Mouse (Mus musculus) spleen, embryonic (tissue): Measurements from ENCODE around the gene Cacna1d.

Source experiments
- CTCF ChIA-PET: fragments of 350-600 bp; sonication (Branson Sonifier 250); formaldehyde crosslinking; loops from one replicate; lab custom pipeline; 2022; lab: Charles Lee

Gene Cacna1d

GRCm38 (mm10) chr14:30491342-30491741, at the start of gene Cacna1d:
Gene Cacna1d, minus strand, starts transcription at chr14:30491455.
- CTCF ChIA-PET = no interaction called here

- CTCF ChIA-PET = no interaction called here
Observed at GRCm38 (mm10) chr14:30533780-30534450, 42.7 kb upstream of the Cacna1d start.

GRCm38 (mm10) chr14:30531896-30532295, 40.6 kb upstream of the Cacna1d start:
- CTCF ChIA-PET = no interaction called here

GRCm38 (mm10) chr14:30531431-30531830, 40.2 kb upstream of the Cacna1d start:
- CTCF ChIA-PET = no interaction called here

GRCm38 (mm10) chr14:30530726-30531269, 39.5 kb upstream of the Cacna1d start:
- CTCF ChIA-PET = no interaction called here

GRCm38 (mm10) chr14:30529454-30529853, 38.2 kb upstream of the Cacna1d start:
- CTCF ChIA-PET = interaction anchor here (0.6 kb wide), 1 partner anchor 123 kb away, joined by 3 read pairs; no protein-coding TSS in a partner anchor

- CTCF ChIA-PET = no interaction called here
Observed at GRCm38 (mm10) chr14:30528961-30529360, 37.7 kb upstream of the Cacna1d start.

GRCm38 (mm10) chr14:30528392-30528791, 37.1 kb upstream of the Cacna1d start:
- CTCF ChIA-PET = no interaction called here

- CTCF ChIA-PET = no interaction called here
Observed at GRCm38 (mm10) chr14:30523356-30523755, 32.1 kb upstream of the Cacna1d start.

- CTCF ChIA-PET = no interaction called here
Observed at GRCm38 (mm10) chr14:30519323-30519722, 28.1 kb upstream of the Cacna1d start.

- CTCF ChIA-PET = no interaction called here
Observed at GRCm38 (mm10) chr14:30515931-30516723, 24.9 kb upstream of the Cacna1d start.

GRCm38 (mm10) chr14:30512896-30513295, 21.6 kb upstream of the Cacna1d start:
- CTCF ChIA-PET = no interaction called here

- CTCF ChIA-PET = no interaction called here
Observed at GRCm38 (mm10) chr14:30510214-30510763, 19.0 kb upstream of the Cacna1d start.

GRCm38 (mm10) chr14:30504990-30505389, 13.7 kb upstream of the Cacna1d start:
- CTCF ChIA-PET = no interaction called here

- CTCF ChIA-PET = interaction anchor here (0.7 kb wide), 1 partner anchor 502 kb away, joined by 4 read pairs; no protein-coding TSS in a partner anchor
Observed at GRCm38 (mm10) chr14:30498202-30498601, 6.9 kb upstream of the Cacna1d start.

- CTCF ChIA-PET = no interaction called here
Observed at GRCm38 (mm10) chr14:30494998-30495397, 3.7 kb upstream of the Cacna1d start.

GRCm38 (mm10) chr14:30493276-30493675, 2.0 kb upstream of the Cacna1d start:
- CTCF ChIA-PET = no interaction called here

GRCm38 (mm10) chr14:30479361-30479948, 11.8 kb downstream of the Cacna1d start, which contains the start of gene Dcp1a:
Gene Dcp1a, plus strand, starts transcription at chr14:30479535.
- CTCF ChIA-PET = interaction anchor here (0.5 kb wide), 1 partner anchor 22 kb away, joined by 3 read pairs; no protein-coding TSS in a partner anchor

GRCm38 (mm10) chr14:30474416-30474815, 16.8 kb downstream of the Cacna1d start:
- CTCF ChIA-PET = no interaction called here

GRCm38 (mm10) chr14:30473605-30474004, 17.6 kb downstream of the Cacna1d start:
- CTCF ChIA-PET = no interaction called here

GRCm38 (mm10) chr14:30463312-30463711, 27.9 kb downstream of the Cacna1d start:
- CTCF ChIA-PET = no interaction called here
